Mouse (Mus musculus) Patski (cell line): ENCODE measurements at regions not wholly inside any gene's neighbourhood (a gene's known extent, or its start where the extent isn't known, plus 50 kb on each side); places are given as distances from the start of the nearest gene placed in this dataset.

Experiments used
- ATAC-seq: fragments of 100-300 bp; one replicate; pipeline ENCODE4 v1.8.0; 2021
- CTCF ChIA-PET: fragments of 350-600 bp; sonication (Branson Sonifier 250); formaldehyde crosslinking; loops from one replicate; lab custom pipeline; 2022; ENCODE audit warnings: inconsistent platforms; lab: Charles Lee
- POLR2A ChIA-PET: fragments of 350-600 bp; sonication (Branson Sonifier 250); formaldehyde crosslinking; loops from one replicate; lab custom pipeline; 2022; ENCODE audit warnings: antibody characterized with exemption, inconsistent platforms; lab: Charles Lee
- DNase-seq: peaks from one replicate; pipeline ENCODE4 v3.0.0-alpha.2; 2011; ENCODE audit warnings: low read depth, low spot score
- H3K27me3 ChIP-seq: fragments of 371-371 bp; one replicate; pipeline ENCODE4 v1.5.1; 2021
- CTCF ChIP-seq: fragments of 100-300 bp; IDR thresholded peaks from one replicate; pipeline ENCODE4 v1.5.1; 2021
- in situ Hi-C: fragments of 300-500 bp; cut with MboI; formaldehyde crosslinking; loops from 3 replicates; pipeline ENCODE4 v1.11.1; 2018; ENCODE audit warnings: low pct_unique_long_range_greater_than_20kb, mixed read lengths

DNA sequence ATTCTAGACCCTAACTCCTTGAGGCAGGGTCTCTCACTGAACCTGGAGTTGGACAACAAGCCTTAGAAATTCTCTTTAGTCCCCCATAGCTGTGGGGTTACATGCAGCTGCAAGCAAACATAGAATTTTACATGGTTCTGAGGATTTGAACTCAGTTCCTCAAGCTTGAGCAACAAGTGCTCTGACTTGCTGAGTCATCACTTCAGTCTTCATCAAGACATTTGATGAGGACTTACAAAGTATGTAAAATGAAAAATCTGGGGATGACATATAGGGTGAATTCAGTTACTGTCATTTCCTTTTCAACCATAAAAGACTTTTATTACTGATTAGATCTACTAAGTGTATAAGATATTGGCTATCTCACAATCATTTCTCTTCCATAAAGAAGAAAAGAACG lies 396.1 kb downstream of the Kif16b start:
- TF ChIP-seq CTCF, result no peak
- CTCF ChIA-PET, result interaction anchor here (1.5 kb wide), 1 partner anchor 8 kb away, joined by 3 read pairs; no protein-coding TSS in a partner anchor
- no peak for DNase-seq
- no peaks in the 10 kb centered on the region for H3K27me3 ChIP-seq
- in situ Hi-C loops, result no loop called here
- no peak for ATAC-seq
- POLR2A ChIA-PET, result no interaction called here
